Mouse (Mus musculus) lung, embryonic 14.5 days (tissue): ENCODE measurements around the gene Procr. TPM values are rescaled to one million over a fixed set of nuclear protein-coding genes. Genes with fewer than 3 reads are reported as not detected.

Experiments used
- ATAC-seq: fragments of 200-750 bp; cut with Nextera tagmentation; 2 replicates; pipeline ENCODE4 v1.8.0; 2017; ENCODE audit warnings: mild to moderate bottlenecking, moderate TSS enrichment, moderate library complexity; ENCODE audit not compliant: insufficient read depth
- DNase-seq: peaks from one replicate; pipeline ENCODE4 v3.0.0-alpha.2; 2015
- H3K27ac ChIP-seq: fragments of 300-500 bp; sonication (generic); 2 replicates; pipeline ENCODE4 v1.5.1; 2014; ENCODE audit warnings: low read depth, mild to moderate bottlenecking, moderate library complexity
- H3K27me3 ChIP-seq: fragments of 300-500 bp; sonication (generic); 2 replicates; pipeline ENCODE4 v1.6.1; 2014; ENCODE audit warnings: low read length, control low read depth; ENCODE audit not compliant: insufficient read depth
- H3K36me3 ChIP-seq: fragments of 300-500 bp; sonication (generic); 2 replicates; pipeline ENCODE4 v1.6.1; 2014; ENCODE audit warnings: control low read depth; ENCODE audit not compliant: insufficient read depth
- H3K4me1 ChIP-seq: fragments of 300-500 bp; sonication (generic); 2 replicates; pipeline ENCODE4 v1.6.1; 2014; ENCODE audit warnings: antibody characterized with exemption, control low read depth; ENCODE audit not compliant: insufficient read depth
- H3K4me2 ChIP-seq: fragments of 300-500 bp; sonication (generic); 2 replicates; pipeline ENCODE4 v1.6.1; 2014; ENCODE audit warnings: mild to moderate bottlenecking
- H3K4me3 ChIP-seq: fragments of 300-500 bp; sonication (generic); 2 replicates; pipeline ENCODE4 v1.5.1; 2014; ENCODE audit warnings: low read depth, low read length
- H3K9ac ChIP-seq: fragments of 300-500 bp; sonication (generic); 2 replicates; pipeline ENCODE4 v1.6.1; 2014
- H3K9me3 ChIP-seq: fragments of 300-500 bp; sonication (generic); 2 replicates; pipeline ENCODE4 v1.6.1; 2016; ENCODE audit warnings: low read depth, low read length, control low read depth
- CTCF ChIP-seq: IDR thresholded peaks from 2 replicates; pipeline ENCODE4 v1.5.1; 2016; ENCODE audit warnings: antibody characterized with exemption, low read depth
- whole genome bisulfite sequencing: fragments of 180-500 bp; shearing (Covaris S2); extraction: QIAGEN DNeasy Blood & Tissue Kit; methylation state at CpG from one replicate; pipeline ENCODE4 v1.1.7; 2014; 5-methylcytosine and 5-hydroxymethylcytosine counted together
- polyA plus RNA-seq: library from polyadenylated mRNA; unstranded; fragments of >200 nt; fragmentation: Nextera tagmentation; extraction: Ambion mirVana; gene quantifications from 2 replicates; pipeline ENCODE4 v1.2.1, GENCODE M21; 2014

The Procr gene
- polyA plus RNA-seq, 1 experiment from 2014 or later = 10.4 TPM

DNA sequence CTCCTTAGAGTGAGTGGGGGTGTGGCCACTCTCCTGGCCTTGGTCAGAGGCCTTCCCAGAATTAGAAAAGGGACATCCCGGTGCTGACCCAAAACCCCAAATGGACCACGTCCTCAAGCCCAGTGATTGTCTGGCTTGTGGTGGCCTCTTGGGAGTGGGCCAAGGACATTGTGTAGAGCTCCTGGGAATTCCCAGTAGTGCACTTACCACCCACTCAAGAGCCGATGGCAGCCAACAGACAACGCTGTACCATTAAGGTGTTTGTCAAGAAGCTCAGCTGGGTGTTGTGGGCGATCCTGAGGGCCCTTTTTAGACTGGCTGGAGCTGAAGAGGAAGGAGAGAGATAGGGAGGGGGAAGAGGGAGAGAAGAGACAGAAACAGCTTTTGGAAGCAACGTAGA, 33.6 kb downstream of the Procr start:
- Histone ChIP-seq H3K36me3 (no peaks in the 10 kb centered on the region), H3K4me3 (no peak overlapping the region), H3K4me2 (no peak overlapping the region), H3K27ac (no peak overlapping the region), H3K27me3 (no peaks in the 10 kb centered on the region), H3K9ac (no peak overlapping the region), H3K4me1 (no peaks in the 10 kb centered on the region), H3K9me3 (no peaks in the 10 kb centered on the region)
- ATAC-seq = no peak
- TF ChIP-seq CTCF = no peak
- DNase-seq = no peak
- 63% methylated on average over 6 of the region's 6 CpGs for WGBS

DNA sequence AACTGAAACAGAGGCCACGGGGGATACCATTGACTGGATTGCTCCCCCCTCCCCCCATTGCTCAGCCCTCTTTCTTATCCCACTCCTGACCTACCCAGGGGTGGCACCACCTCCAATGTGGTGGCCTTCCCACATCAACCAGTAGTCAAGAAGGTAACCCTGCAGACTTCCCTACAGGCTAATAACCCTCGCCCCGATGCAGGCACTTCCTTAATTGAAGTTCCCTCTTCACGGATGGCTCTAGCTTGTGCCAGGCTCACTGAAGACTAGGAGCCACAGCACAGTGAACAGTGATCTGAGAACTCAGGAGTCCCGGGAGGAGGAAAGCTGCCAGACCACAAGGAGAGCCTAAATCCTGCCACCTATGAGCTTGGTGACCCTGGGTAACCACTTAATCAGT, 36.0 kb downstream of the Procr start:
- no peaks in the 10 kb centered on the region for H3K4me1 ChIP-seq
- WGBS = 67% methylated on average over 5 of the region's 5 CpGs
- H3K9me3 ChIP-seq = no peaks in the 10 kb centered on the region
- no peaks in the 10 kb centered on the region for H3K27me3 ChIP-seq
- ATAC-seq = no peak
- DNase-seq = no peak
- no peak overlapping the region for H3K27ac ChIP-seq
- H3K9ac ChIP-seq = no peak overlapping the region
- TF ChIP-seq CTCF = no peak
- H3K36me3 ChIP-seq = no peaks in the 10 kb centered on the region
- no peak overlapping the region for H3K4me2 ChIP-seq
- no peak overlapping the region for H3K4me3 ChIP-seq

DNA sequence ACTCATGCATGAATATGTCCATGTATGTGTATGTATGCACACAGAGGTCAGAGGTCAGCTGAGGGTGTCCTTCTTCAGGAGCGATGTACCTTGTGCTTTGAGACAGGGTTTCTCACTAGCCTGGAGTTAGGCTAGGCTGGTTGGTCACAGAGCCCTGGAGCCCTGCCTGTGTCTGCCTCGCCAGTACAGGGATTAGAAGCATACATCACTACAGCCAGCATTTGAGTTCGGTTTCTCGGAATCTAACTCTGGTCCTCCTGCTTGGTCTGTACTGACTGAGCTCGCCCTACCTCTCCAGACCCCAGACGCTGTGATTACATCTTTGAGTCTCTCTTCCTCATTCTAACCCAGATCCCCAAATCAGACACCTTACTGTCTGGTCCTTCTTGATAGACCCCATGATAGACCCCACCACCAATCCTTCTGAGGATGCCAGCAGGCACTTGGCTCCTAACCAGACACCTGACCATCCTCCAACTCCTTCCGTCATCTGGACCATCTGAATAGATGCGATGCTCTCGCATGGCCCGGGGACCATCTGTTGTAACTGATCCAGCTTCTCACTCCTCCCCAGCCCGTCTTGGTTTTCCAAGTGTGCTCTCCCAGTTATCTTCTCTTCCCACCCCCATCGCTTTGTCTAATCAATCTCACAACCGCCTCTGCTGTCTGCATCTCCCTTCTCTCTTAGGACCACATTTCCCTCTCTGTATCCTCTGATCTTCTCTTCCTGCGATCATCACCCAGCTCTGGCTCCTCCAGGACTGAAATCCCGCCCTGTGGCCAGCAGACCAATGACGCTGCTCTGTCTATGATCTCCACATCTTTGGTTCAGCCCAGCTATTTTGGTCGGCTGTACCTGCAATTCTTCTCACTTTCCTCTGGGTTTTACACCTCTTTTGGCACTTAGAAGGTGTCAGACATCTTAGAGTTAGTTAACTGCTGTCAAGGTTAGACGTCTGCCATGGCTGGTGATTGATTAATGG, 37.3 kb downstream of the Procr start:
- H3K9ac ChIP-seq = no peak overlapping the region
- H3K27ac ChIP-seq = no peak overlapping the region
- TF ChIP-seq CTCF = no peak
- no peak overlapping the region for H3K4me2 ChIP-seq
- DNase-seq = no peak
- H3K4me1 ChIP-seq = no peaks in the 10 kb centered on the region
- no peaks in the 10 kb centered on the region for H3K36me3 ChIP-seq
- no peak for ATAC-seq
- 58% methylated on average over 18 of the region's 18 CpGs for WGBS
- no peak overlapping the region for H3K4me3 ChIP-seq
- no peaks in the 10 kb centered on the region for H3K27me3 ChIP-seq
- H3K9me3 ChIP-seq = no peaks in the 10 kb centered on the region

DNA sequence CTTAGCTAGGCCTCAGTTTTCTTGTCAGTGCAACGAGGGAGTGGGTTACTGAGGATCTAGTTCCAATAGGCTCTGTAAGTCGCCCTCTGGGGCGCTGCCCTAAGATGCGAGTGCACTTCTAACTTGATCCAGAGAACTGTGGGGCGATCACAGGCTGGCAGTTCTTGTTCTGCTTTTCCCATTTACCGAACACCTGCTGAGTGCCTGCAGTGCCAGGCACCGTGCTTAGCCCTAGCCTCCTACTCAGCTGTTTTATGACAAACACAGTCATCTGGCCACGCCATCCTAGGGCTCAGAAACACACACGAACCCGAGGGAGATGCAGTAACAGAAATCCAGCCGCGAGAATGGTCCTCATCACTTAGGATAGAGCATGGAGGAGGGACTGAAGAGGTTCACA, 42.0 kb downstream of the Procr start:
- WGBS = 34% methylated on average over 12 of the region's 12 CpGs

DNA sequence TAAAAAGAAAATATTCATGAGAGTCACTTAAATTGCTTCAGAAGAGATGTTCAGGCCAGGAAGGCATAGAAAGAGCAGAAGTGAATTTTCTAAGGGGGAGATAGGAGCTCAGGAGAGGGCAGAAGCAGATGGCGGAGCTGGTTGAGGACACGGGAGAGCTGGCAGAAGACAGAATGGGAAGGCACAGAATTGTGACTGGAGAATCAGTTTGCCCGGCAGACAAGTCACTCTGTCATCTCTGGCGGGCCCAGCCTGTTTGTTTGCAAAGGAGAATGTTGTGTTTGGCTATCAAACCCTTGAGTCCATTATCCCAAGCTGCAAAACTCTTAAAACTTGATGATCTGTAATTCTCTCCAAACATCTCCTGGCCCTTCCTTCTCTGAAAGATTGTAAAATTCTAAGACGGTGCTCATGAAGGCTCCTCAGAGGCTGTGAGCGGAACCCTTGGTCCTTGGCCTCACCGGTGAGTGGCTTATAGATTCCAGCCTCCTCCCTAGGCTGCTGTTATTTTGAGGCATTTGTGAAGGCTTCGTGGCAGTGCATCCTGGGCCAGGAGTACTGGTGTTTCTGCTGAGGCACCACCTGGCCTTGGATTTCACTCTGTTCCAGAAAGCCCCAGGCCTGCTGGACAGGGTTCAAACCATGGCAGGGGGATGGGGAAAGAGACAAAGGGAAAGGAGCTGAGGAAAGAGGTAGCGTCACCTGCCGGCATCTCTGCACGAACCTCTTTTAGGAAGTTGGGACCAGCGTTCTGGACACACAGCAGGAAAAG, 43.9 kb downstream of the Procr start:
- no peak for ATAC-seq
- H3K27me3 ChIP-seq = no peaks in the 10 kb centered on the region
- H3K4me3 ChIP-seq = no peak overlapping the region
- no peak overlapping the region for H3K27ac ChIP-seq
- no peak overlapping the region for H3K4me2 ChIP-seq
- H3K4me1 ChIP-seq = no peaks in the 10 kb centered on the region
- TF ChIP-seq CTCF = no peak
- H3K9ac ChIP-seq = no peak overlapping the region
- DNase-seq = no peak
- no peaks in the 10 kb centered on the region for H3K9me3 ChIP-seq
- no peaks in the 10 kb centered on the region for H3K36me3 ChIP-seq
- WGBS = 73% methylated on average over 12 of the region's 12 CpGs

More for the DNA sequence above, 42.0 kb downstream of the Procr start:
- no peak overlapping the region for H3K4me3 ChIP-seq
- H3K36me3 ChIP-seq = no peaks in the 10 kb centered on the region
- no peak overlapping the region for H3K4me2 ChIP-seq
- no peak for TF ChIP-seq CTCF
- H3K27ac ChIP-seq = no peak overlapping the region
- DNase-seq (no peak), ATAC-seq (no peak)
- no peaks in the 10 kb centered on the region for H3K27me3 ChIP-seq
- H3K9ac ChIP-seq = no peak overlapping the region
- H3K9me3 ChIP-seq = no peaks in the 10 kb centered on the region
- no peaks in the 10 kb centered on the region for H3K4me1 ChIP-seq

DNA sequence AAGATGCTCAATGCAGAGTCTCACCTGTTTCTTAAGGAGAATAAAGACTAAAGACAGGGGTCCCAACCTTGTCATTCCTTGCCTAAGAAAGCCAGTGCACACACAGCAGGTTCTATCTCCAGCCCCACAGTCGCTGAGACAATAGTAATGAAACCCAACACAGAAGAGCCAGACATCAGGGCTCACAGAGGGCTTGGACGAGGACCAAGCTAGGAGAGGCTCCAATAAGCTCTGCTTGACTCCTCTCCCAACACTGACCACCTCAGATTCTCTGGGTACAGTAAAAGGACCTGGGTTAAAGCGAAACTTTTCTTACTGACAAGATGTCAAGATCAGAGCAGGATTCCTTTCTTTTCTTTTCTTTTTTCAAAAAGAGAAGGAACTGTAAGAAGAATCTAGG, 47.7 kb downstream of the Procr start:
- ATAC-seq (no peak), DNase-seq (no peak)
- Histone ChIP-seq H3K4me1 (no peaks in the 10 kb centered on the region), H3K9me3 (no peaks in the 10 kb centered on the region), H3K9ac (no peak overlapping the region), H3K27ac (no peak overlapping the region), H3K4me3 (no peak overlapping the region), H3K27me3 (no peaks in the 10 kb centered on the region), H3K36me3 (no peaks in the 10 kb centered on the region), H3K4me2 (no peak overlapping the region)
- 49% methylated on average over 3 of the region's 3 CpGs for WGBS
- no peak for TF ChIP-seq CTCF

DNA sequence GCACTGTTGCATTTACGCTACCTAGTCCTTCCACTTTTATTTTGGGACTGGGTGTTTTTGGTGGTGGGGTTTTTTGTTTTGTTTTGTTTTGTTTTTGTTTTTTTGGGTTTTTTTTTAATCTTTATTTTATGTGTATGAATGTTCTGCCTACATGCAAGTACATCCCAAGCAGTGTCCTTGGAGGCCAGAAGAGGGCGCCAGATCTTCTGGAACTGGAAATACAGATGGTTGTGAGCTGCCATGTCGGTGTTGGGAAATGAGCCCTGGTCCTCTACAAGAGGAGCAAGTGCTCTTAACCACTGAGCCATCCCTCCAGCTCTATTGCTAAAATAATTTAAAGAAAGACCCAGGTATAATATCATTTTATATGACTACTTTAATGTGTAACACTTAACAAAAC, 51.8 kb downstream of the Procr start:
- WGBS = 61% methylated on average over 3 of the region's 3 CpGs
- Histone ChIP-seq H3K4me1 (no peaks in the 10 kb centered on the region), H3K9ac (no peak overlapping the region), H3K9me3 (no peaks in the 10 kb centered on the region), H3K36me3 (no peaks in the 10 kb centered on the region), H3K4me3 (no peak overlapping the region), H3K4me2 (no peak overlapping the region), H3K27ac (no peak overlapping the region), H3K27me3 (no peaks in the 10 kb centered on the region)
- peak; percentile 38; the same call in 1 of the 2 replicates for TF ChIP-seq CTCF
- DNase-seq (peak; percentile 22), ATAC-seq (no peak)
